Mouse (Mus musculus) liver, adult 2 months (tissue): ENCODE results near the gene Rogdi.

Experiments used
- CTCF ChIP-seq: fragments of 200-500 bp; IDR thresholded peaks from 2 replicates; pipeline ENCODE4 v1.5.1; 2011; ENCODE audit warnings: low read depth, low read length, control low read depth
- POLR2A ChIP-seq: fragments of 200-500 bp; IDR thresholded peaks from 2 replicates; pipeline ENCODE4 v1.6.1; 2011; ENCODE audit warnings: low read length, control low read depth; ENCODE audit not compliant: insufficient read depth; ENCODE audit errors: extremely low read depth

DNA sequence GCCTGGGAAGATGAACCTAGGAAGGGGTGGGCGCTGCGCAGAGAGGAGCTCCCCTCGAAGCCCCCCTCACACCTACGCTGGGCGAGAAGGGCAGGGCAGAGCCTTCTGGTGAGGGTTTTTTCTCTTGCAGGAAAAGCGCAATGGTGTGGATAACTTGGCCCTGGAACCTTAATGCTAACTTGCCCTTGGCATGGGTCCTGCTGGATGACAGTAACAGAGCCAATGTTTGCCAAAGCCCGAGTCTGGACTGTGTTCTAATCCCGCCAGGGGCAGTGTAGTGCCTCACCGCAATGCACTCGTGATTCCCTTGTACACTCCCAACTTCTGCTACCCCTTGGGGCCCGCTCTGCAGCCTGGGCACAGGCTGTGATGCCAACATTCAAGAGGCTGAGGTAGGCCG is 5.3 kb downstream of the Rogdi start:
- no peak for TF ChIP-seq POLR2A
- peak; percentile 33; the same call in 1 of the 2 replicates for TF ChIP-seq CTCF
